Mouse (Mus musculus): ENCODE results near the gene Map3k14.

DNA sequence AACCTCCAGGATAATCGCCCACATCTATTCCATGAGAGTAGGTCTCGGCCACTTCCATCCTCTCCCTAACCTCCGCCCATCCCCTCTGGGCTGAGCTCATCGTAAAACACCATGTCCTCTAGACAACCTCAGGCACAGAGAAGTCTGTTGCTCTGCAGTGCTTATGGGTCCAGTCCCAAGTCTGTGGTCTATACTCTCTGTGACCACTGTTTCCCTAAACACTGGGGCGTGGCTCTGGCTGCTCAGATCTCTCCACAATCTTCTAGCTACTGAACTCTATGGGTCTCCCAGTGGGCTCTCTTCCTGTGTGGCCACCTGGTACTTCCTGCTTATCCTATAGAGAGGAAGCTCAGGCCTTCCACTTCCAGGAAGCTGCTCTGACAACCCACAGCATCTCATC lies 13.7 kb downstream of the Map3k14 start:
- TF ChIP-seq CTCF (IDR thresholded peaks at IDR 0.05; ENCODE audit: extremely low read depth, insufficient read length, insufficient replicate concordance, low read depth, low read length), result no peak
- no peak for TF ChIP-seq POLR2A (IDR thresholded peaks at IDR 0.05; ENCODE audit: low read depth, low read length)

All from small intestine, adult 2 months (tissue).